ENCODE assay signal across 22 mouse cellular contexts in the genomic region with DNA sequence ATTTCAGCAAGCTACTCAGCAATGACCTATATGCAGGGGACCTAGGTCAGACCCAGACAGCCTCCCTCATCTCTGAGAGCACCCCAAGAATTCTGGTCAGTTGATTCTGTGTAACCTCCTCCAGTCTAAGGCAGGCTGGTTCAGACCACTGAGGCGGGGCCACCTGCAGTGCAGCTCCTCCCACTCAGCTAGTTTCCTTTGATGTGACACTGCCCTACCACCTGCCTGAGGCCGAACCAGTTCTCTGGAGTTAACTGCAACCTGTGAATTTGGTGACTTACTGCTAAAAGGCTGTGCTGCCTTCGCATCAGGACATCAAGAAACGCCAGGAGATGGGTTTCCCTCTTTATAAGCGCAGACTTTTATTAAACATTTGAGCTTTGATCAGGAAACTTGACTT.
"Had no signal": no experiment of that assay in that cellular context is flagged by ENCODE, and none has a peak within 500 bp of the region (broad histone marks: within the 10 kb centered on the region; RNA-seq: fewer than 3 reads in every experiment).

No protein-coding gene starts in this region.

- H3K4me1 ChIP-seq: kidney, embryonic 15.5 days; limb, embryonic 10.5 days; limb, embryonic 13.5 days; liver, embryonic 12.5 days; liver, embryonic 15.5 days; lung, embryonic 15.5 days; midbrain, embryonic 15.5 days; neural tube, embryonic 13.5 days; stomach, embryonic 15.5 days had no signal

- H3K9ac ChIP-seq: kidney, embryonic 15.5 days; limb, embryonic 13.5 days; liver, embryonic 12.5 days; liver, embryonic 15.5 days; lung, embryonic 15.5 days; midbrain, embryonic 15.5 days; neural tube, embryonic 13.5 days; stomach, embryonic 15.5 days had no signal

- H3K27ac ChIP-seq: kidney, embryonic 15.5 days; limb, embryonic 10.5 days; limb, embryonic 13.5 days; liver, embryonic 12.5 days; liver, embryonic 15.5 days; lung, embryonic 15.5 days; midbrain, embryonic 15.5 days; neural tube, embryonic 13.5 days; stomach, embryonic 15.5 days had no signal

- H3K27me3 ChIP-seq: kidney, embryonic 15.5 days; limb, embryonic 13.5 days; liver, embryonic 12.5 days; liver, embryonic 15.5 days; lung, embryonic 15.5 days; midbrain, embryonic 15.5 days; neural tube, embryonic 13.5 days; stomach, embryonic 15.5 days had no signal

- H3K4me2 ChIP-seq: kidney, embryonic 15.5 days; limb, embryonic 13.5 days; liver, embryonic 12.5 days; liver, embryonic 15.5 days; lung, embryonic 15.5 days; midbrain, embryonic 11.5 days; midbrain, embryonic 15.5 days; neural tube, embryonic 13.5 days; stomach, embryonic 15.5 days had no signal

- ATAC-seq: liver, embryonic 12.5 days; midbrain, embryonic 15.5 days had no signal

- DNase-seq: kidney, adult 8-10 months; kidney, postnatal 10 days; kidney, postnatal 36 days; liver; lung, adult 18-20 months; lung, postnatal 10 days; lung, postnatal 4 days; retina, postnatal 1 day; right cerebral cortex, postnatal 25 days; spleen, adult 18-20 months; thymus, postnatal 4 days had no signal

- H3K9me3 ChIP-seq: limb, embryonic 10.5 days; liver, embryonic 12.5 days; liver, embryonic 15.5 days; stomach, embryonic 15.5 days had no signal

- H3K36me3 ChIP-seq: kidney, embryonic 15.5 days; limb, embryonic 10.5 days; limb, embryonic 13.5 days; liver, embryonic 12.5 days; liver, embryonic 15.5 days; lung, embryonic 15.5 days; midbrain, embryonic 15.5 days; stomach, embryonic 15.5 days had no signal

- H3K4me3 ChIP-seq: kidney, embryonic 15.5 days; limb, embryonic 10.5 days; limb, embryonic 13.5 days; liver, embryonic 12.5 days; liver, embryonic 15.5 days; lung, embryonic 15.5 days; midbrain, embryonic 15.5 days; myocyte; neural tube, embryonic 13.5 days; stomach, embryonic 15.5 days had no signal
